ENCODE assay signal across 21 mouse cellular contexts in the genomic region with DNA sequence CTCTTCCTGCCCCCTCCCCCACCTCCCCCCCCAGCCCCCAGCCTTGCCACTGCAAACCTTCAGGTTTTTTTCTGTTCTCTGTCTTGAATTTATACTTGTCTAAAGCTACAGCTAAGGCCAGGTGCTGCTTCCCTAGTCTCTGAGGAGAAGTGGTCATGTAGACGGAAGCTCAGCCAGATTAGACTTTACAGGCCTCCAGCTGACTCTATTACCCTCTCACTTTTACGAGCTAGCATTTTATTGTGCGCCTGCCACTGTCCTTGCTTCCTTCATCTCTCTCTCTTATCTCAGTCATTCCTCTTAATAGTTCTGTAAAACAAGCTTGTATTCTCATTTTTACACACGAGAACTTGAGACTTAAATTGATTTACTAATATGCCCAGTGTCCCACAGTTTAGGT.
"Had no signal": no experiment of that assay in that cellular context is flagged by ENCODE, and none has a peak within 500 bp of the region (broad histone marks: within the 10 kb centered on the region; RNA-seq: fewer than 3 reads in every experiment).

No protein-coding gene starts in this region.

- DNase-seq: kidney, adult 8-10 months; kidney, postnatal 14 days; kidney, postnatal 4 days; layer of hippocampus, adult 9-11 months; liver, postnatal 0 days; lung, embryonic 14.5 days; right cerebral cortex, adult 18-20 months; right cerebral cortex, postnatal 14 days; spleen, adult 18-20 months; thymus, postnatal 25 days had no signal

- H3K36me3 ChIP-seq: midbrain, embryonic 15.5 days; neural tube, embryonic 15.5 days had no signal

- H3K9ac ChIP-seq: limb, embryonic 15.5 days; liver, embryonic 14.5 days; liver, postnatal 0 days; lung, embryonic 14.5 days; midbrain, embryonic 12.5 days; midbrain, embryonic 15.5 days; neural tube, embryonic 12.5 days; neural tube, embryonic 15.5 days had no signal

- H3K27ac ChIP-seq: layer of hippocampus, adult 2 months; limb, embryonic 15.5 days; liver, embryonic 14.5 days; macrophage; midbrain, embryonic 12.5 days; midbrain, embryonic 15.5 days; neural tube, embryonic 12.5 days; neural tube, embryonic 15.5 days had no signal

- ATAC-seq: intestine, postnatal 0 days; liver, postnatal 0 days; lung, postnatal 0 days; midbrain, embryonic 15.5 days had no signal

- H3K27me3 ChIP-seq: limb, embryonic 15.5 days; midbrain, embryonic 12.5 days; midbrain, embryonic 15.5 days; neural tube, embryonic 12.5 days; neural tube, embryonic 15.5 days had no signal

- H3K4me3 ChIP-seq: layer of hippocampus, adult 2 months; limb, embryonic 15.5 days; midbrain, embryonic 12.5 days; midbrain, embryonic 15.5 days; neural tube, embryonic 12.5 days; neural tube, embryonic 15.5 days had no signal

- H3K9me3 ChIP-seq: limb, embryonic 15.5 days; midbrain, embryonic 12.5 days; midbrain, embryonic 15.5 days; neural tube, embryonic 12.5 days; neural tube, embryonic 15.5 days had no signal

- H3K4me2 ChIP-seq: limb, embryonic 15.5 days; liver, embryonic 11.5 days; lung, embryonic 14.5 days; midbrain, embryonic 12.5 days; midbrain, embryonic 15.5 days; neural tube, embryonic 12.5 days; neural tube, embryonic 15.5 days had no signal
